ENCODE assay signal across 8 mouse cellular contexts in the genomic region with DNA sequence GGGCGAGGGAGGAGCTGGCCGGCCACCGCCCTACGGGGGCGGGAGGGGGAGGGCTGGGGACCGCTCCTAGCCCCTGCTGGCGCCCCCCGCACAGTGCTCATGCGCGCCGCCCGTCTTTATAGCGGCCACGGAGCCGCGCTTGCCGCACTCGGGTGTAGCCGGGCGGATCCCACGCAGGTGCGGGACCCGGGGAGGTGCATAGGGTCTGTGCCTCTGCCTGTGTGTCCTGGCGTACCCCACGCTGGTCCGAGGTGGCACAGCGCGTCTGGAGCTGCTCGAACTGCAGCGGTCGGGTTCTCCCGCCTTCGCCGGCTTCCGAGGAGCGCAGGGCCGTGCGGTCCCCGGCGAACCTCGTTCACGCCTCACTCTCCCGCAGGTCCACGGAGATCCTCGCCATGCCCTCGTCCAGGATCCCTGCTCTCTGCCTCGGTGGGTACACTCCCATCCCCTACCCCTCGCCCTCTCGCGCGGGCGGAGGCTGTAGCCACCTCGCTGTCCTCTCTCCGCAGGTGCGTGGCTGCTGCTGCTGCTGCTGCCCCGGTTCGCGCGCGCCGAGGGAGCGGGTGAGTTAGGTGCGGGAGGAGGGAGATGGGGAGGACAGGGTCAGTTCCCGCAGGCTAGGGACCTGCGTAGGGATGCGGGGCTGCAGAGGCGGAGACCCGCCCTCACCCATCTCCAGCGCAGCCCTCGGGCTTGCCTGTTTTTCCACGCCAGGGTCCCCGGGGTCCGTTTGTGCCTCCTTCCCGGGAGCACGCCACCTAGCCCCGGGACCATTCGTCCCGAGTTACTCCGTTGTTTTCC. TPM values are rescaled to one million over a fixed set of nuclear protein-coding genes. Genes with fewer than 3 reads are reported as not detected.
DNase-seq lines count a peak whose midpoint lies in the region; ATAC-seq and TF ChIP-seq lines count a peak whose summit lies in the region.

TSS of gene Coch (plus strand) at position 113 of the 801 bp plus-strand sequence.

- TF ChIP-seq POLR2A in bone marrow macrophage, adult 2 months (IDR thresholded peaks at IDR 0.05; ENCODE audit: borderline replicate concordance, low read depth, low read length) = no peak

- no peaks in the 10 kb centered on the region; the same call in 1 of the 2 replicates for H3K9me3 ChIP-seq in lung, embryonic 16.5 days (ENCODE audit: control insufficient read depth, low read length)
- no peaks in the 10 kb centered on the region for H3K9me3 ChIP-seq in forebrain, embryonic 10.5 days
- H3K9me3 ChIP-seq in hindbrain, postnatal 0 days (ENCODE audit: low read length) = no peaks in the 10 kb centered on the region
- H3K9me3 ChIP-seq in liver, embryonic 13.5 days (replicated peaks) = no peaks in the 10 kb centered on the region

- peak within 1 kb of the TSS; percentile 62 for H3K4me3 ChIP-seq in lung, embryonic 16.5 days (ENCODE audit: low read length)
- H3K4me3 ChIP-seq in bone marrow macrophage, adult 2 months (ENCODE audit: insufficient read depth, low read length) = peak within 1 kb of the TSS; percentile 49
- peak within 1 kb of the TSS; percentile 67 for H3K4me3 ChIP-seq in forebrain, embryonic 10.5 days
- peak within 1 kb of the TSS; percentile 73 for H3K4me3 ChIP-seq in hindbrain, postnatal 0 days (ENCODE audit: low read length)
- peak within 1 kb of the TSS; percentile 57 for H3K4me3 ChIP-seq in liver, embryonic 13.5 days (replicated peaks)

- H3K9ac ChIP-seq in lung, embryonic 16.5 days (ENCODE audit: low read length) = peak within 1 kb of the TSS; percentile 53
- H3K9ac ChIP-seq in hindbrain, postnatal 0 days (replicated peaks; ENCODE audit: low read length) = peak within 1 kb of the TSS; percentile 56
- H3K9ac ChIP-seq in liver, embryonic 13.5 days = no peak within 1 kb of the TSS

- WGBS in lung, embryonic 16.5 days = under 1% methylated on average over 48 of the region's 79 CpGs
- under 1% methylated on average over 74 of the region's 79 CpGs for WGBS in forebrain, embryonic 10.5 days
- WGBS in hindbrain, postnatal 0 days = under 1% methylated on average over 62 of the region's 79 CpGs
- WGBS in liver, embryonic 13.5 days (ENCODE audit: insufficient replicate concordance) = under 1% methylated on average over 76 of the region's 79 CpGs

- H3K4me2 ChIP-seq in lung, embryonic 16.5 days (ENCODE audit: low read depth, low read length) = peak within 1 kb of the TSS; percentile 94
- peak within 1 kb of the TSS; percentile 93 for H3K4me2 ChIP-seq in hindbrain, postnatal 0 days (ENCODE audit: low read depth, low read length)
- peak within 1 kb of the TSS; percentile 76 for H3K4me2 ChIP-seq in liver, embryonic 13.5 days

- peak; percentile 70 for ATAC-seq in lung, embryonic 16.5 days (ENCODE audit: low read depth)
- peak; percentile 88 for ATAC-seq in hindbrain, postnatal 0 days
- no peak; the same call in 1 of the 2 replicates for ATAC-seq in liver, embryonic 13.5 days (ENCODE audit: low read depth)

- TF ChIP-seq CTCF in bone marrow macrophage, adult 2 months (IDR thresholded peaks at IDR 0.05; ENCODE audit: low read depth, low read length) = no peak
- TF ChIP-seq CTCF in hindbrain, postnatal 0 days (IDR thresholded peaks at IDR 0.05; ENCODE audit: low read depth) = no peak

- H3K4me1 ChIP-seq in lung, embryonic 16.5 days (replicated peaks; ENCODE audit: control insufficient read depth, insufficient read depth, low read length) = peaks cover 10% of the 10 kb centered on the region
- peaks cover 3% of the 10 kb centered on the region; the same call in 1 of the 2 replicates for H3K4me1 ChIP-seq in bone marrow macrophage, adult 2 months (ENCODE audit: control insufficient read depth, insufficient read depth, low read length)
- peaks cover 28% of the 10 kb centered on the region for H3K4me1 ChIP-seq in forebrain, embryonic 10.5 days
- no peaks in the 10 kb centered on the region for H3K4me1 ChIP-seq in hindbrain, postnatal 0 days (ENCODE audit: insufficient read depth, low read length)
- peaks cover 17% of the 10 kb centered on the region for H3K4me1 ChIP-seq in liver, embryonic 13.5 days (replicated peaks)

- H3K27me3 ChIP-seq in lung, embryonic 16.5 days (ENCODE audit: control insufficient read depth, insufficient read depth, low read depth, low read length) = peaks cover 46% of the 10 kb centered on the region
- peaks cover 63% of the 10 kb centered on the region for H3K27me3 ChIP-seq in forebrain, embryonic 10.5 days (ENCODE audit: poor library complexity, severe bottlenecking)
- H3K27me3 ChIP-seq in hindbrain, postnatal 0 days (ENCODE audit: insufficient read depth, low read length) = 0 out of 2 replicates have a peak, but pooled peaks cover 2% of the 10 kb centered on the region
- peaks cover 73% of the 10 kb centered on the region for H3K27me3 ChIP-seq in liver, embryonic 13.5 days

- no peak within 1 kb of the TSS for H3K27ac ChIP-seq in lung, embryonic 16.5 days (ENCODE audit: low read length)
- H3K27ac ChIP-seq in bone marrow macrophage, adult 2 months (ENCODE audit: insufficient read depth, low read depth, low read length) = no peak within 1 kb of the TSS
- H3K27ac ChIP-seq in forebrain, embryonic 10.5 days = peak within 1 kb of the TSS; percentile 77
- no peak within 1 kb of the TSS for H3K27ac ChIP-seq in hindbrain, postnatal 0 days
- no peak within 1 kb of the TSS for H3K27ac ChIP-seq in liver, embryonic 13.5 days

- no peak for DNase-seq in lung, adult 18-20 months
- DNase-seq in forebrain, embryonic 10.5 days (ENCODE audit: extremely low spot score, low spot score) = peak; percentile 57
- peak; percentile 50 for DNase-seq in hindbrain, postnatal 0 days (ENCODE audit: low spot score)
- DNase-seq in liver, embryonic 13.5 days = no peak
- peak; percentile 25 for DNase-seq in retina, postnatal 7 days (ENCODE audit: low read depth, low spot score)
- DNase-seq in thymus, postnatal 10 days (ENCODE audit: low spot score in 2 of 2) = no peak

- H3K36me3 ChIP-seq in lung, embryonic 16.5 days (ENCODE audit: control insufficient read depth, insufficient read depth, low read length) = no peaks in the 10 kb centered on the region
- no peaks in the 10 kb centered on the region for H3K36me3 ChIP-seq in forebrain, embryonic 10.5 days (replicated peaks)
- no peaks in the 10 kb centered on the region for H3K36me3 ChIP-seq in hindbrain, postnatal 0 days (ENCODE audit: insufficient read depth, low read length)
- H3K36me3 ChIP-seq in liver, embryonic 13.5 days = no peaks in the 10 kb centered on the region

RNA-seq across cellular contexts. Expression of gene Coch, which starts in this region (rescaled TPM):
- 0.55 and 0.74 TPM in 2 replicates for polyA plus RNA-seq in lung, embryonic 16.5 days (2015; fragmentation: Nextera tagmentation; extraction: Ambion mirVana)
- polyA plus RNA-seq in bone marrow macrophage, adult 2 months (2012; ENCODE audit: insufficient read depth, insufficient read length, missing spikeins) = not detected in 2 replicates
- polyA plus RNA-seq in forebrain, embryonic 10.5 days (2016; fragmentation: Nextera tagmentation; extraction: Ambion mirVana) = 1.9 and 3.4 TPM in 2 replicates
- total RNA-seq in hindbrain, postnatal 0 days (2014; rRNA removed) = 28.5 and 50.7 TPM in 2 replicates
- polyA plus RNA-seq in hindbrain, postnatal 0 days (2015; fragmentation: Nextera tagmentation; extraction: Ambion mirVana) = 23.8 and 25.2 TPM in 2 replicates
- 0.13 and 0.15 TPM in 2 replicates for polyA plus RNA-seq in liver, embryonic 13.5 days (2015; fragmentation: Nextera tagmentation; extraction: Ambion mirVana)

Comparison
In these comparisons a context has a peak if more than half of its experiments do, and no peak if none do; other contexts are left out.
1. Peak in ATAC-seq, H3K4me3 ChIP-seq, H3K9ac ChIP-seq and H3K4me2 ChIP-seq in lung, embryonic 16.5 days; RNA of the gene not detected or under 1 TPM.
2. DNase-seq: peak in forebrain, embryonic 10.5 days (single experiment), hindbrain, postnatal 0 days (single experiment) and retina, postnatal 7 days (single experiment); none in lung, adult 18-20 months (0 of 2), liver, embryonic 13.5 days (single experiment) and thymus, postnatal 10 days (0 of 2).
3. Peak in every context shown above with its lines, with median percentiles within 50 percentile points of each other: H3K4me2 ChIP-seq and H3K4me3 ChIP-seq.